Mouse (Mus musculus): Measurements from ENCODE around the gene Foxo6. TPM values are rescaled to one million over a fixed set of nuclear protein-coding genes. Genes with fewer than 3 reads are reported as not detected.
A peak's percentile ranks its signal among the peaks of the same experiment; 100 is the strongest.

Gene Foxo6
- polyA plus RNA-seq, 1 experiment from 2014 or later: 3.6 TPM

- no peak overlapping the region for H3K27ac ChIP-seq (ENCODE audit: low read length)
- no peak overlapping the region for H3K4me2 ChIP-seq (ENCODE audit: low read length)
- H3K36me3 ChIP-seq (ENCODE audit: control insufficient read depth, insufficient read depth): no peaks in the 10 kb centered on the region
- WGBS: 63% methylated on average over 3 of the region's 3 CpGs
- H3K9me3 ChIP-seq (ENCODE audit: control insufficient read depth, low read length): no peaks in the 10 kb centered on the region
- no peak for ATAC-seq
- H3K4me1 ChIP-seq (replicated peaks; ENCODE audit: control insufficient read depth, insufficient read depth, low read length): peaks cover 20% of the 10 kb centered on the region
- no peak overlapping the region for H3K4me3 ChIP-seq (replicated peaks; ENCODE audit: low read length)
- no peaks in the 10 kb centered on the region for H3K27me3 ChIP-seq (replicated peaks; ENCODE audit: control insufficient read depth, insufficient read depth, low read length)
- no peak overlapping the region for H3K9ac ChIP-seq (replicated peaks; ENCODE audit: low read depth, low read length)
Measured at GRCm38 (mm10) chr4:120289181-120289965, 2.2 kb upstream of the Foxo6 start.

- Histone ChIP-seq H3K27me3 (replicated peaks; ENCODE audit: control insufficient read depth, insufficient read depth, low read length) (no peaks in the 10 kb centered on the region), H3K9me3 (ENCODE audit: control insufficient read depth, low read length) (no peaks in the 10 kb centered on the region), H3K4me3 (replicated peaks; ENCODE audit: low read length) (peak overlapping the region; percentile 72), H3K9ac (replicated peaks; ENCODE audit: low read depth, low read length) (peak overlapping the region; percentile 96), H3K27ac (ENCODE audit: low read length) (peak overlapping the region; percentile 93), H3K4me1 (replicated peaks; ENCODE audit: control insufficient read depth, insufficient read depth, low read length) (peaks cover 44% of the 10 kb centered on the region), H3K36me3 (ENCODE audit: control insufficient read depth, insufficient read depth) (no peaks in the 10 kb centered on the region), H3K4me2 (ENCODE audit: low read length) (peak overlapping the region; percentile 88)
- WGBS: under 1% methylated on average over 53 of the region's 53 CpGs
- ATAC-seq: no peak
Measured at GRCm38 (mm10) chr4:120286761-120287241, 348 bp downstream of the Foxo6 start.

GRCm38 (mm10) chr4:120285730-120286129 lies 1.4 kb downstream of the Foxo6 start:
- no peaks in the 10 kb centered on the region for H3K9me3 ChIP-seq (ENCODE audit: control insufficient read depth, low read length)
- no peaks in the 10 kb centered on the region for H3K27me3 ChIP-seq (replicated peaks; ENCODE audit: control insufficient read depth, insufficient read depth, low read length)
- 63% methylated on average over 1 of the region's 1 CpGs for WGBS
- ATAC-seq: no peak
- H3K27ac ChIP-seq (ENCODE audit: low read length): peak overlapping the region; percentile 21; the same call in 1 of the 2 replicates
- peak overlapping the region; percentile 88 for H3K4me2 ChIP-seq (ENCODE audit: low read length)
- H3K4me1 ChIP-seq (replicated peaks; ENCODE audit: control insufficient read depth, insufficient read depth, low read length): peaks cover 55% of the 10 kb centered on the region
- H3K4me3 ChIP-seq (replicated peaks; ENCODE audit: low read length): peak overlapping the region; percentile 72
- H3K9ac ChIP-seq (replicated peaks; ENCODE audit: low read depth, low read length): peak overlapping the region; percentile 96
- no peaks in the 10 kb centered on the region for H3K36me3 ChIP-seq (ENCODE audit: control insufficient read depth, insufficient read depth)

GRCm38 (mm10) chr4:120285223-120285622 lies 1.9 kb downstream of the Foxo6 start:
- Histone ChIP-seq H3K4me1 (replicated peaks; ENCODE audit: control insufficient read depth, insufficient read depth, low read length) (peaks cover 60% of the 10 kb centered on the region), H3K27me3 (replicated peaks; ENCODE audit: control insufficient read depth, insufficient read depth, low read length) (no peaks in the 10 kb centered on the region), H3K27ac (ENCODE audit: low read length) (peak overlapping the region; percentile 8; the same call in 1 of the 2 replicates), H3K36me3 (ENCODE audit: control insufficient read depth, insufficient read depth) (no peaks in the 10 kb centered on the region), H3K4me3 (replicated peaks; ENCODE audit: low read length) (peak overlapping the region; percentile 72), H3K9me3 (ENCODE audit: control insufficient read depth, low read length) (no peaks in the 10 kb centered on the region), H3K9ac (replicated peaks; ENCODE audit: low read depth, low read length) (peak overlapping the region; percentile 96), H3K4me2 (ENCODE audit: low read length) (peak overlapping the region; percentile 88)
- ATAC-seq: no peak
- WGBS: 52% methylated on average over 3 of the region's 3 CpGs

GRCm38 (mm10) chr4:120284187-120284586 lies 3.0 kb downstream of the Foxo6 start:
- H3K4me2 ChIP-seq (ENCODE audit: low read length): peak overlapping the region; percentile 88
- no peaks in the 10 kb centered on the region for H3K27me3 ChIP-seq (replicated peaks; ENCODE audit: control insufficient read depth, insufficient read depth, low read length)
- ATAC-seq: no peak
- no peaks in the 10 kb centered on the region for H3K36me3 ChIP-seq (ENCODE audit: control insufficient read depth, insufficient read depth)
- H3K9ac ChIP-seq (replicated peaks; ENCODE audit: low read depth, low read length): no peak overlapping the region; the same call in 1 of the 2 replicates
- WGBS: 63% methylated on average over 1 of the region's 1 CpGs
- H3K9me3 ChIP-seq (ENCODE audit: control insufficient read depth, low read length): no peaks in the 10 kb centered on the region
- peak overlapping the region; percentile 72 for H3K4me3 ChIP-seq (replicated peaks; ENCODE audit: low read length)
- peaks cover 70% of the 10 kb centered on the region for H3K4me1 ChIP-seq (replicated peaks; ENCODE audit: control insufficient read depth, insufficient read depth, low read length)
- peak overlapping the region; percentile 94 for H3K27ac ChIP-seq (ENCODE audit: low read length)

- H3K9ac ChIP-seq (replicated peaks; ENCODE audit: low read depth, low read length): peak overlapping the region; percentile 66
- WGBS: 3% methylated on average over 5 of the region's 6 CpGs
- ATAC-seq: peak; percentile 76
Measured at GRCm38 (mm10) chr4:120283141-120283540, 4.0 kb downstream of the Foxo6 start.

GRCm38 (mm10) chr4:120282568-120283091 lies 4.5 kb downstream of the Foxo6 start:
- peak; percentile 73 for ATAC-seq
- Histone ChIP-seq H3K36me3 (ENCODE audit: control insufficient read depth, insufficient read depth) (no peaks in the 10 kb centered on the region), H3K27me3 (replicated peaks; ENCODE audit: control insufficient read depth, insufficient read depth, low read length) (no peaks in the 10 kb centered on the region), H3K9me3 (ENCODE audit: control insufficient read depth, low read length) (no peaks in the 10 kb centered on the region), H3K4me3 (replicated peaks; ENCODE audit: low read length) (peak overlapping the region; percentile 72), H3K27ac (ENCODE audit: low read length) (peak overlapping the region; percentile 94), H3K4me1 (replicated peaks; ENCODE audit: control insufficient read depth, insufficient read depth, low read length) (peaks cover 77% of the 10 kb centered on the region), H3K4me2 (ENCODE audit: low read length) (peak overlapping the region; percentile 88), H3K9ac (replicated peaks; ENCODE audit: low read depth, low read length) (peak overlapping the region; percentile 66)
- WGBS: under 1% methylated on average over 39 of the region's 47 CpGs

More at GRCm38 (mm10) chr4:120283141-120283540, 4.0 kb downstream of the Foxo6 start:
- Histone ChIP-seq H3K9me3 (ENCODE audit: control insufficient read depth, low read length) (no peaks in the 10 kb centered on the region), H3K27ac (ENCODE audit: low read length) (peak overlapping the region; percentile 94), H3K27me3 (replicated peaks; ENCODE audit: control insufficient read depth, insufficient read depth, low read length) (no peaks in the 10 kb centered on the region), H3K4me1 (replicated peaks; ENCODE audit: control insufficient read depth, insufficient read depth, low read length) (peaks cover 74% of the 10 kb centered on the region), H3K4me2 (ENCODE audit: low read length) (peak overlapping the region; percentile 88), H3K4me3 (replicated peaks; ENCODE audit: low read length) (peak overlapping the region; percentile 72), H3K36me3 (ENCODE audit: control insufficient read depth, insufficient read depth) (no peaks in the 10 kb centered on the region)

GRCm38 (mm10) chr4:120281011-120281410 lies 6.1 kb downstream of the Foxo6 start:
- Histone ChIP-seq H3K9ac (replicated peaks; ENCODE audit: low read depth, low read length) (no peak overlapping the region), H3K4me1 (replicated peaks; ENCODE audit: control insufficient read depth, insufficient read depth, low read length) (peaks cover 92% of the 10 kb centered on the region), H3K27me3 (replicated peaks; ENCODE audit: control insufficient read depth, insufficient read depth, low read length) (no peaks in the 10 kb centered on the region), H3K4me3 (replicated peaks; ENCODE audit: low read length) (no peak overlapping the region; the same call in 1 of the 2 replicates), H3K4me2 (ENCODE audit: low read length) (peak overlapping the region; percentile 88), H3K27ac (ENCODE audit: low read length) (peak overlapping the region; percentile 94), H3K36me3 (ENCODE audit: control insufficient read depth, insufficient read depth) (no peaks in the 10 kb centered on the region), H3K9me3 (ENCODE audit: control insufficient read depth, low read length) (no peaks in the 10 kb centered on the region)
- 38% methylated on average over 3 of the region's 3 CpGs for WGBS
- ATAC-seq: no peak

- H3K4me1 ChIP-seq (replicated peaks; ENCODE audit: control insufficient read depth, insufficient read depth, low read length): peaks cover 92% of the 10 kb centered on the region
- H3K9ac ChIP-seq (replicated peaks; ENCODE audit: low read depth, low read length): no peak overlapping the region
- H3K27me3 ChIP-seq (replicated peaks; ENCODE audit: control insufficient read depth, insufficient read depth, low read length): no peaks in the 10 kb centered on the region
- H3K9me3 ChIP-seq (ENCODE audit: control insufficient read depth, low read length): no peaks in the 10 kb centered on the region
- no peaks in the 10 kb centered on the region for H3K36me3 ChIP-seq (ENCODE audit: control insufficient read depth, insufficient read depth)
- H3K4me2 ChIP-seq (ENCODE audit: low read length): peak overlapping the region; percentile 88; the same call in 1 of the 2 replicates
- H3K4me3 ChIP-seq (replicated peaks; ENCODE audit: low read length): no peak overlapping the region
- H3K27ac ChIP-seq (ENCODE audit: low read length): peak overlapping the region; percentile 94
- no peak for ATAC-seq
- WGBS: 63% methylated on average over 12 of the region's 12 CpGs
Measured at GRCm38 (mm10) chr4:120280432-120280831, 6.7 kb downstream of the Foxo6 start.

All from forebrain, embryonic 16.5 days (tissue).